Mouse (Mus musculus) heart, embryonic 14.5 days (tissue): ENCODE data around the gene Olfr812. TPM values are rescaled to one million over a fixed set of nuclear protein-coding genes. Genes with fewer than 3 reads are reported as not detected.

Experiments used
- polyA plus RNA-seq: library from polyadenylated mRNA; unstranded; fragments of >200 nt; fragmentation: Nextera tagmentation; extraction: Ambion mirVana; gene quantifications from 2 replicates; pipeline ENCODE4 v1.2.1, GENCODE M21; 2014

The Olfr812 gene
- polyA plus RNA-seq, 1 experiment from 2014 or later, result not detected

Other genes with a start within 250 kb of the Olfr812 start
- gene Olfr796, start 233.5 kb downstream of the Olfr812 start, polyA plus RNA-seq, result not detected in 2 replicates
- not detected in 2 replicates for gene Olfr798, start 218.2 kb downstream of the Olfr812 start, polyA plus RNA-seq
- gene Olfr799, start 208.6 kb downstream of the Olfr812 start, polyA plus RNA-seq, result not detected in 2 replicates
- not detected in 2 replicates for gene Olfr800, start 188.4 kb downstream of the Olfr812 start, polyA plus RNA-seq
- not detected in 2 replicates for gene Olfr801, start 172.2 kb downstream of the Olfr812 start, polyA plus RNA-seq
- not detected in 2 replicates for gene Olfr802, start 157.9 kb downstream of the Olfr812 start, polyA plus RNA-seq
- not detected in 2 replicates for gene Olfr803, start 151.8 kb downstream of the Olfr812 start, polyA plus RNA-seq
- gene Olfr804, start 142.9 kb downstream of the Olfr812 start, polyA plus RNA-seq, result not detected in 2 replicates
- gene Olfr805, start 116.7 kb downstream of the Olfr812 start, polyA plus RNA-seq, result not detected in 2 replicates
- not detected in 2 replicates for gene Olfr806, start 104.2 kb downstream of the Olfr812 start, polyA plus RNA-seq
- not detected in 2 replicates for gene Olfr807, start 88.3 kb downstream of the Olfr812 start, polyA plus RNA-seq
- gene Olfr808, start 80.6 kb downstream of the Olfr812 start, polyA plus RNA-seq, result not detected in 2 replicates
- not detected in 2 replicates for gene Olfr809, start 71.5 kb downstream of the Olfr812 start, polyA plus RNA-seq
- not detected in 2 replicates for gene Olfr810, start 51.2 kb downstream of the Olfr812 start, polyA plus RNA-seq
- gene Olfr811, start 41.7 kb downstream of the Olfr812 start, polyA plus RNA-seq, result not detected in 2 replicates
- gene Olfr813, start 9.3 kb upstream of the Olfr812 start, polyA plus RNA-seq, result not detected in 2 replicates
- not detected in 2 replicates for gene Olfr814, start 33.8 kb upstream of the Olfr812 start, polyA plus RNA-seq
- gene Olfr815, start 59.8 kb upstream of the Olfr812 start, polyA plus RNA-seq, result not detected in 2 replicates
- not detected in 2 replicates for gene Olfr816, start 69.5 kb upstream of the Olfr812 start, polyA plus RNA-seq
- not detected in 2 replicates for gene Olfr818, start 103.0 kb upstream of the Olfr812 start, polyA plus RNA-seq
- gene Olfr819, start 121.2 kb upstream of the Olfr812 start, polyA plus RNA-seq, result not detected in 2 replicates
- gene Olfr247, start 130.0 kb upstream of the Olfr812 start, polyA plus RNA-seq, result not detected in 2 replicates
- gene Gm10310, start 139.0 kb upstream of the Olfr812 start, polyA plus RNA-seq, result not detected in 2 replicates
- gene Olfr820, start 166.5 kb upstream of the Olfr812 start, polyA plus RNA-seq, result not detected in 2 replicates
- gene Olfr821, start 184.3 kb upstream of the Olfr812 start, polyA plus RNA-seq, result not detected in 2 replicates
- gene Olfr822, start 225.1 kb upstream of the Olfr812 start, polyA plus RNA-seq, result not detected in 2 replicates